Mouse (Mus musculus) MEL (cell line): ENCODE measurements around the gene Gm21969. TPM values are rescaled to one million over a fixed set of nuclear protein-coding genes. Genes with fewer than 3 reads are reported as not detected.

Experiments used
- DNase-seq: peaks from one replicate; pipeline ENCODE4 v3.0.0; 2011; ENCODE audit warnings: low read depth, low spot score
- H3K27ac ChIP-seq: 2 replicates; pipeline ENCODE4 v1.5.1; 2012; ENCODE audit warnings: low read depth, mild to moderate bottlenecking, control low read depth, low read length, moderate library complexity; ENCODE audit not compliant: control insufficient read depth
- H3K27me3 ChIP-seq, 2 experiments: fragments of 150-350 bp in 1 of 2; sonication (generic) in 1 of 2; 2 replicates each; pipeline ENCODE4 v1.6.1; 2012; ENCODE audit warnings: low read length in 2 of 2, mild to moderate bottlenecking in 2 of 2, improper control_type of control experiment in 1 of 2, moderate library complexity in 1 of 2; ENCODE audit not compliant: insufficient read depth in 2 of 2, control insufficient read depth in 1 of 2
- H3K36me3 ChIP-seq, 2 experiments: 2 replicates each; pipeline ENCODE4 v1.6.1; 2012 to 2014; ENCODE audit warnings: low read length in 2 of 2, improper control_type of control experiment in 1 of 2, inconsistent platforms in 1 of 2, mild to moderate bottlenecking in 1 of 2; ENCODE audit not compliant: insufficient read depth in 2 of 2, control insufficient read depth in 1 of 2
- H3K4me1 ChIP-seq, 2 experiments: fragments of 150-350 bp in 1 of 2; sonication (generic) in 1 of 2; 2 replicates each; pipeline ENCODE4 v1.6.1; 2012; ENCODE audit warnings: low read length in 2 of 2, improper control_type of control experiment in 1 of 2, mild to moderate bottlenecking in 1 of 2; ENCODE audit not compliant: insufficient read depth in 2 of 2, control insufficient read depth in 1 of 2
- H3K4me3 ChIP-seq, 2 experiments: fragments of 150-350 bp in 1 of 2; sonication (generic) in 1 of 2; 2 replicates each; pipeline ENCODE4 v1.5.1; 2012; ENCODE audit warnings: low read depth in 2 of 2, low read length in 2 of 2, mild to moderate bottlenecking in 2 of 2, moderate library complexity in 2 of 2, control low read depth in 1 of 2, improper control_type of control experiment in 1 of 2; ENCODE audit not compliant: control insufficient read depth in 1 of 2, insufficient read depth in 1 of 2
- H3K79me2 ChIP-seq: 2 replicates; pipeline ENCODE4 v1.6.1; 2012; ENCODE audit warnings: mild to moderate bottlenecking, low read length, moderate library complexity; ENCODE audit not compliant: control insufficient read depth, poor library complexity, insufficient read depth
- H3K9ac ChIP-seq: 2 replicates; pipeline ENCODE4 v1.6.1; 2012; ENCODE audit warnings: low read depth, mild to moderate bottlenecking, control low read depth, low read length, moderate library complexity; ENCODE audit not compliant: control insufficient read depth, poor library complexity, severe bottlenecking
- H3K9me3 ChIP-seq: fragments of 150-350 bp; sonication (generic); replicated peaks from 2 replicates; pipeline ENCODE4 v1.6.1; 2012; ENCODE audit warnings: mild to moderate bottlenecking, low read length, improper control_type of control experiment, moderate library complexity; ENCODE audit not compliant: insufficient read depth
- CHD1 ChIP-seq: IDR thresholded peaks from 2 replicates; pipeline ENCODE4 v1.6.1; 2012; ENCODE audit warnings: low read depth, mild to moderate bottlenecking, inconsistent platforms, low read length, improper control_type of control experiment
- CTCF ChIP-seq, 3 experiments: IDR thresholded peaks in 2 of 3; conservative IDR thresholded peaks in 1 of 3; 2 replicates each; pipeline ENCODE4 v1.5.1; 2011 to 2012; ENCODE audit warnings: low read length in 3 of 3, low read depth in 2 of 3, mild to moderate bottlenecking in 2 of 3, improper control_type of control experiment in 1 of 3, inconsistent platforms in 1 of 3, mixed read lengths in 1 of 3, moderate library complexity in 1 of 3; ENCODE audit not compliant: control insufficient read depth in 1 of 3, insufficient read depth in 1 of 3, poor library complexity in 1 of 3, severe bottlenecking in 1 of 3
- ELF1 ChIP-seq: IDR thresholded peaks from 2 replicates; pipeline ENCODE4 v1.6.1; 2014; ENCODE audit warnings: low read depth, mild to moderate bottlenecking, inconsistent platforms, low read length, improper control_type of control experiment, moderate library complexity
- EP300 ChIP-seq, 2 experiments: IDR thresholded peaks; 2 replicates each; pipeline ENCODE4 v1.6.1; 2011; ENCODE audit warnings: improper control_type of control experiment in 2 of 2, low read length in 2 of 2, low read depth in 1 of 2, mild to moderate bottlenecking in 1 of 2
- HCFC1 ChIP-seq: IDR thresholded peaks from 2 replicates; pipeline ENCODE4 v1.6.1; 2012; ENCODE audit warnings: low read depth, mild to moderate bottlenecking, inconsistent platforms, low read length, improper control_type of control experiment, moderate library complexity
- MAFK ChIP-seq: IDR thresholded peaks from 2 replicates; pipeline ENCODE4 v1.6.1; 2011; ENCODE audit warnings: low read depth, mild to moderate bottlenecking, low read length, improper control_type of control experiment, borderline replicate concordance
- MAX ChIP-seq: IDR thresholded peaks from 2 replicates; pipeline ENCODE4 v1.6.1; 2011; ENCODE audit warnings: low read length, improper control_type of control experiment
- MAZ ChIP-seq: IDR thresholded peaks from 2 replicates; pipeline ENCODE4 v1.6.1; 2012; ENCODE audit warnings: low read depth, mild to moderate bottlenecking, inconsistent platforms, low read length, improper control_type of control experiment
- MXI1 ChIP-seq: IDR thresholded peaks from 2 replicates; pipeline ENCODE4 v1.6.1; 2011; ENCODE audit warnings: mild to moderate bottlenecking, low read depth, low read length, improper control_type of control experiment
- NELFE ChIP-seq: IDR thresholded peaks from 2 replicates; pipeline ENCODE4 v1.6.1; 2011; ENCODE audit warnings: low read depth, low read length, improper control_type of control experiment
- NRF1 ChIP-seq: IDR thresholded peaks from 2 replicates; pipeline ENCODE4 v1.6.1; 2014; ENCODE audit warnings: low read depth, mild to moderate bottlenecking, inconsistent platforms, low read length, improper control_type of control experiment, moderate library complexity; ENCODE audit not compliant: poor library complexity, insufficient read depth, severe bottlenecking
- POLR2A ChIP-seq, 2 experiments: IDR thresholded peaks; 2 replicates each; pipeline ENCODE4 v1.6.1; 2011 to 2012; ENCODE audit warnings: low read length in 2 of 2, mild to moderate bottlenecking in 2 of 2, control low read depth in 1 of 2, improper control_type of control experiment in 1 of 2, low read depth in 1 of 2, moderate library complexity in 1 of 2; ENCODE audit not compliant: control insufficient read depth in 1 of 2, insufficient read depth in 1 of 2, poor library complexity in 1 of 2
- POLR2AphosphoS5 ChIP-seq: IDR thresholded peaks from 2 replicates; pipeline ENCODE4 v1.6.1; 2012; ENCODE audit warnings: low read depth, borderline replicate concordance, mild to moderate bottlenecking, inconsistent platforms, low read length, moderate library complexity, mixed read lengths
- RAD21 ChIP-seq: IDR thresholded peaks from 2 replicates; pipeline ENCODE4 v1.6.1; 2011; ENCODE audit warnings: mild to moderate bottlenecking, low read depth, low read length, improper control_type of control experiment
- SIN3A ChIP-seq: IDR thresholded peaks from 2 replicates; pipeline ENCODE4 v1.6.1; 2012; ENCODE audit warnings: low read length, improper control_type of control experiment, inconsistent platforms
- SMC3 ChIP-seq: IDR thresholded peaks from 2 replicates; pipeline ENCODE4 v1.6.1; 2011; ENCODE audit warnings: low read depth, low read length, improper control_type of control experiment
- TAL1 ChIP-seq: IDR thresholded peaks from 2 replicates; pipeline ENCODE4 v1.6.1; 2012; ENCODE audit warnings: mild to moderate bottlenecking, inconsistent platforms, low read length, moderate library complexity, mixed read lengths
- TBP ChIP-seq: IDR thresholded peaks from 2 replicates; pipeline ENCODE4 v1.8.0; 2011; ENCODE audit warnings: low read depth, low read length, improper control_type of control experiment
- USF2 ChIP-seq, 2 experiments: IDR thresholded peaks; 2 replicates each; pipeline ENCODE4 v1.6.1; 2011 to 2012; ENCODE audit warnings: improper control_type of control experiment in 2 of 2, low read length in 2 of 2, borderline replicate concordance in 1 of 2, inconsistent platforms in 1 of 2, low read depth in 1 of 2, mild to moderate bottlenecking in 1 of 2; ENCODE audit not compliant: insufficient read depth in 1 of 2
- ZNF384 ChIP-seq: IDR thresholded peaks from 2 replicates; pipeline ENCODE4 v1.6.1; 2012; ENCODE audit warnings: low read depth, mild to moderate bottlenecking, inconsistent platforms, low read length, improper control_type of control experiment
- polyA plus RNA-seq, 2 experiments: library from polyadenylated mRNA; stranded (reverse) in 1 of 2; unstranded in 1 of 2; fragments of >175 nt in 1 of 2; fragments of >200 nt in 1 of 2; gene quantifications; 2 replicates each; pipeline versions ENCODE4 v1.2.1 to v1.2.4; 2012; ENCODE audit warnings: low replicate concordance in 2 of 2, low read depth in 1 of 2; ENCODE audit not compliant: insufficient read length in 2 of 2, insufficient read depth in 1 of 2, missing spikeins in 1 of 2
- total RNA-seq: library from RNA; depleted of rRNA; stranded (reverse); fragments of 300-350 nt; gene quantifications from 2 replicates; pipeline ENCODE4 v1.2.3, GENCODE M21; 2012

Gene Gm21969
- total and polyA plus RNA-seq, 3 experiments: 0.03 TPM; not detected in 2

DNA sequence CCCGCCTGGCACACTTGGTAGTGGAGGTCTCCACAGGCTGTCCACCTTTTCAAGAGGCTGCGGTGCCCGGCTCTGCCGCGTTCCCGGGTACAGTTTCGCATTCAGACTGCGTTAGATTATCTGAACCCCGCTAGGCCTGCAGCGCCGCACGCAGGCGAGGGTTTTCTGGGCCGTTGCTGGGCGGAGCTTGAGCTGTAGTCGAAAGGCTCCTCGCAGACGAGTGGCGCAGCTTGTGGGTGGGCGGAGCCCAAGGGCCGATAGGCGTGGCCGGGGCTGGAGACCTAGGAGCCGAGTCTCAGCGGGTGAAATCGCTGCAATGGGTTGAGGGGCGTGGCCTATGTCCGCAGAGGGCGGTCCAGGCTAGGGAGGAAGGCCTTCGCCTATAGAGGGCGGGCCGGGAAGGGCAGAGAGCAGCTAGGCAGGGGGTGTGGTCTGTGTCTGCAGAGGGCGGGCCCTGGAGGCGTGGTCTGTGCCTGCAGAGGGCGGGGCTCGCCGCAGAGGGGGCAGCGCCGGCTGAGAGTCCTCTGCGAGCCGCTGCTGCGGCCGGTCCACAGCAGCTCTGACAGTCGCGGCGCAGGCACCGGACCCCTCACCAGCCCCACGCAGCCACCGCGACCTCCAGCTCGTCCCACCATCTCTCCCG is 28.7 kb upstream of the Gm21969 start:
- Histone ChIP-seq H3K27me3 (peaks cover 0 to 8% of the 10 kb centered on the region in 2 experiments; a peak in 2 of 4 replicates), H3K4me3 (peak overlapping the region; percentile 56 to 96), H3K9ac (peak overlapping the region; percentile 59), H3K36me3 (no peaks in the 10 kb centered on the region)
- DNase-seq: peak; percentile 99
- peak in 2 of 3 experiments; percentile 60 to 67; a peak in 5 of 6 replicates for TF ChIP-seq CTCF (IDR thresholded peaks at IDR 0.05 in 2 of 3, conservative IDR thresholded peaks at IDR 0.05 in 1 of 3; ENCODE audit: control insufficient read depth in 1 of 3, insufficient read depth in 1 of 3, low read depth in 2 of 3, low read length in 3 of 3, poor library complexity in 1 of 3, severe bottlenecking in 1 of 3)
- peak; percentile 46 for TF ChIP-seq NELFE
- TF ChIP-seq RAD21: peak; percentile 48
- TF ChIP-seq HCFC1: peak; percentile 52
- TF ChIP-seq ZNF384: no peak
- no peak for TF ChIP-seq POLR2AphosphoS5
- TF ChIP-seq USF2 (IDR thresholded peaks at IDR 0.05; ENCODE audit: borderline replicate concordance in 1 of 2, insufficient read depth in 1 of 2, low read depth in 1 of 2, low read length in 2 of 2): no peak
- 0 out of 2 replicates have a peak, but pooled peaks have one; percentile 19 for TF ChIP-seq TBP
- no peak for TF ChIP-seq CHD1
- TF ChIP-seq NRF1: peak; percentile 51
- TF ChIP-seq MAZ: peak; percentile 18; the same call in 1 of the 2 replicates
- peak; percentile 53; the same call in 1 of the 2 replicates for TF ChIP-seq SIN3A
- TF ChIP-seq SMC3: peak; percentile 23
- no peak for TF ChIP-seq TAL1
- no peak for TF ChIP-seq EP300 (IDR thresholded peaks at IDR 0.05; ENCODE audit: low read depth in 1 of 2, low read length in 2 of 2)
- peak; percentile 42 for TF ChIP-seq MXI1
- peak; percentile 42 to 43; a peak in 2 of 4 replicates for TF ChIP-seq POLR2A (IDR thresholded peaks at IDR 0.05; ENCODE audit: control insufficient read depth in 1 of 2, insufficient read depth in 1 of 2, low read depth in 1 of 2, low read length in 2 of 2, poor library complexity in 1 of 2)
- no peak for TF ChIP-seq MAFK
- TF ChIP-seq MAX: peak; percentile 26; the same call in 1 of the 2 replicates
- 0 out of 2 replicates have a peak, but pooled peaks have one; percentile 5 for TF ChIP-seq ELF1
- TF ChIP-seq, all 39 proteins: peak for 13
- no peaks in the 10 kb centered on the region for H3K79me2 ChIP-seq
- no peak overlapping the region for H3K27ac ChIP-seq
- H3K4me1 ChIP-seq: peaks cover 0 to 4% of the 10 kb centered on the region in 2 experiments; a peak in 3 of 4 replicates
- H3K9me3 ChIP-seq: no peaks in the 10 kb centered on the region
